Mouse (Mus musculus): Measurements from ENCODE around the gene Eda. TPM values are rescaled to one million over a fixed set of nuclear protein-coding genes. Genes with fewer than 3 reads are reported as not detected.

Gene Eda
- 0.55 TPM for polyA plus RNA-seq (2015; fragmentation: Illumina TruSeq; extraction: RNeasy Lipid Tissue Mini Kit (QIAGEN cat#74804); ENCODE audit: insufficient read depth, low replicate concordance)

GRCm38 (mm10) chrX:99975250-99975984 is at the start of gene Eda:
Gene Eda, plus strand, starts transcription at chrX:99975606.

DNA sequence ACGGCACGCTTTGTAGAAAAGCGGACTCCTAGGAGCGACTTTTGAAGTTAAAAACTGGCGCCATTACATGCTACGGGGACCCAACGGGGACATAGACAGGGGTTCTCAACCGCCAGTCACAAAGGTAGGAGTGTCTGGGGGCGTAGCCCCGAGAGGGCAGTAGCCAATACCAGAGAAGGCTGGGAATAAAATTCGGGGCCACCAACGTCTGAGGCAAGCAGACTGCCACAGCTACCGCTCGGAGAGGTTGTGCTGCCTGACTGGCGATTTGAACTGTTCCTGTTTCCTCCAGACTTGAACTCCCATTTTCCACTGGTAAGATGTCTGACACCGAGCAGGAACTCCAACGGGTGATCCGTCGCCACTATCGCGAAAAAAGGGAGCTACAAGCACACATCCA is 453.3 kb downstream of the Eda start, which contains the start of gene Otud6a:
Otud6a (plus strand) TSS at position 321 of the 400 bp plus-strand sequence.

DNA sequence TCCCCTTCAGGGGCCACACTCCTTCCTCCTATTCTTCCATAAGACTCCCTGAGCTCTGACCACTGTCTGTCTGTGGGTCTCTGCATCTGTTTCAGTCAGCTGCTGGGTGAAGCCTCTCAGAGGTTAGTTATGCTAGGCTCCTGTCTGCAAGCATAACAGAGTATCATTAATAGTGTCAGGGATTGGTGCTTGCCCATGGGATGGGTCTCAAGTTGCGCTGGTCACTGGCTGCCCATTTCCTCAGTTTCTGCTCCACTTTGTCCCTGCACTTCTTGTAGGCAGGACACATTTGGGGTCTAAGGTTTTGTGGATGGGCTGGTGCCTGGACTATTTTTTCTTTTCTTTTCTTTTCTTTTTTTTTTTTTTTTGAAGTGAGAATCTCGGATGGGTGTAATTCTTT is 467.2 kb downstream of the Eda start, which contains the start of gene Awat2:
Awat2 (minus strand) TSS at position 101 of the 400 bp plus-strand sequence.

Other genes with a start within 250 kb of the Eda start
- gene Tmem28, start 154.6 kb upstream of the Eda start, polyA plus RNA-seq (2015; fragmentation: Illumina TruSeq; extraction: RNeasy Lipid Tissue Mini Kit (QIAGEN cat#74804); ENCODE audit: insufficient read depth, low replicate concordance): not detected